ENCODE assay signal across 9 mouse cellular contexts in genomic region chr4:135656094-135656589, GRCm38 (mm10). TPM values are rescaled to one million over a fixed set of nuclear protein-coding genes. Genes with fewer than 3 reads are reported as not detected.
DNase-seq lines count a peak whose midpoint lies in the region; ATAC-seq and TF ChIP-seq lines count a peak whose summit lies in the region.
"Had no signal": no experiment of that assay in that cellular context is flagged by ENCODE, and none has a peak within 500 bp of the region (broad histone marks: within the 10 kb centered on the region; RNA-seq: fewer than 3 reads in every experiment).

No protein-coding gene starts in this region.

- peak overlapping the region; percentile 61 for H3K9ac ChIP-seq in heart, embryonic 13.5 days
- no peak overlapping the region for H3K9ac ChIP-seq in midbrain, embryonic 16.5 days (ENCODE audit: low read depth, low read length)
- H3K9ac ChIP-seq: neural tube, embryonic 12.5 days had no signal

- H3K27me3 ChIP-seq in heart, embryonic 13.5 days (replicated peaks), result peaks cover 4% of the 10 kb centered on the region; the same call in 1 of the 2 replicates
- no peaks in the 10 kb centered on the region for H3K27me3 ChIP-seq in midbrain, embryonic 16.5 days (ENCODE audit: control insufficient read depth, insufficient read depth, low read depth, low read length)
- H3K27me3 ChIP-seq: neural tube, embryonic 12.5 days had no signal

- 14% methylated on average over 10 of the region's 10 CpGs for WGBS in lung, adult 2 months
- 19% methylated on average over 10 of the region's 10 CpGs for WGBS in heart, embryonic 13.5 days
- 23% methylated on average over 10 of the region's 10 CpGs for WGBS in midbrain, embryonic 16.5 days

- no peaks in the 10 kb centered on the region for H3K9me3 ChIP-seq in heart, embryonic 13.5 days
- H3K9me3 ChIP-seq in midbrain, embryonic 16.5 days (replicated peaks; ENCODE audit: control insufficient read depth, low read length, poor library complexity, severe bottlenecking), result no peaks in the 10 kb centered on the region
- H3K9me3 ChIP-seq: neural tube, embryonic 12.5 days had no signal

- peak overlapping the region; percentile 92 for H3K27ac ChIP-seq in heart, embryonic 13.5 days (replicated peaks)
- H3K27ac ChIP-seq in midbrain, embryonic 16.5 days (ENCODE audit: low read length), result no peak overlapping the region
- H3K27ac ChIP-seq: neural tube, embryonic 12.5 days had no signal

- no peaks in the 10 kb centered on the region for H3K36me3 ChIP-seq in heart, embryonic 13.5 days
- no peaks in the 10 kb centered on the region for H3K36me3 ChIP-seq in midbrain, embryonic 16.5 days (ENCODE audit: control insufficient read depth, insufficient read depth, low read length)
- H3K36me3 ChIP-seq: neural tube, embryonic 12.5 days had no signal

- no peak for TF ChIP-seq POLR2A in lung, adult 2 months (IDR thresholded peaks at IDR 0.05; ENCODE audit: borderline replicate concordance, extremely low read depth, low read depth, low read length)

- TF ChIP-seq CTCF in lung, adult 2 months (IDR thresholded peaks at IDR 0.05; ENCODE audit: insufficient read depth, low read length), result no peak

- ATAC-seq in heart, embryonic 13.5 days (ENCODE audit: extremely low read depth, insufficient number of reproducible peaks, low FRiP score, low TSS enrichment), result no peak
- peak; percentile 42; the same call in 1 of the 2 replicates for ATAC-seq in midbrain, embryonic 16.5 days
- ATAC-seq in inflammation-experienced regulatory T-cells, adult 6 months, result no peak

- H3K4me1 ChIP-seq in lung, adult 2 months (ENCODE audit: control insufficient read depth, insufficient read depth, low read length), result peaks cover 5% of the 10 kb centered on the region
- peaks cover 82% of the 10 kb centered on the region for H3K4me1 ChIP-seq in heart, embryonic 13.5 days
- H3K4me1 ChIP-seq in midbrain, embryonic 16.5 days (ENCODE audit: control insufficient read depth, insufficient read depth, low read length), result peaks cover 11% of the 10 kb centered on the region; the same call in 1 of the 2 replicates

- H3K4me2 ChIP-seq in heart, embryonic 13.5 days, result peak overlapping the region; percentile 19; the same call in 1 of the 2 replicates
- no peak overlapping the region for H3K4me2 ChIP-seq in midbrain, embryonic 16.5 days (ENCODE audit: low read length)
- H3K4me2 ChIP-seq: neural tube, embryonic 12.5 days had no signal

- DNase-seq in lung, adult 18-20 months, result peak; percentile 23 to 49
- no peak for DNase-seq in lung, adult 2 months
- DNase-seq in kidney, postnatal 10 days, result peak; percentile 56
- DNase-seq in MN1 (ENCODE audit: low spot score), result no peak
- DNase-seq in frontal cortex, adult 2 months (ENCODE audit: extremely low spot score in 1 of 2, low spot score in 1 of 2), result no peak

- H3K4me3 ChIP-seq in lung, adult 2 months (replicated peaks; ENCODE audit: extremely low read depth, low read depth, low read length), result no peak overlapping the region
- H3K4me3 ChIP-seq in heart, embryonic 13.5 days, result no peak overlapping the region
- no peak overlapping the region for H3K4me3 ChIP-seq in midbrain, embryonic 16.5 days (ENCODE audit: low read depth, low read length)
- H3K4me3 ChIP-seq: neural tube, embryonic 12.5 days had no signal

RNA-seq across cellular contexts. Expression of gene Ifnlr1, which starts 29.9 kb away (rescaled TPM):
- polyA plus RNA-seq in lung, adult 2 months (2012; rRNA removed), result 6.7 and 8.8 TPM in 2 replicates
- polyA plus RNA-seq in heart, embryonic 13.5 days (2015; fragmentation: Nextera tagmentation; extraction: Ambion mirVana), result 0.36 and 0.68 TPM in 2 replicates
- polyA plus RNA-seq in midbrain, embryonic 16.5 days (2015; fragmentation: Nextera tagmentation; extraction: Ambion mirVana), result 0.20 and 0.31 TPM in 2 replicates
- not detected for polyA plus RNA-seq in inflammation-experienced regulatory T-cells, adult 6 months (2017; shearing (Covaris generic))
- polyA plus RNA-seq in frontal cortex, adult 2 months (2012; rRNA removed), result 0.29 and 0.30 TPM in 2 replicates

Comparison
In these comparisons a context has a peak if more than half of its experiments do, and no peak if none do; other contexts are left out.
1. DNase-seq: peak in lung, adult 18-20 months (2 of 2) and kidney, postnatal 10 days (single experiment); none in lung, adult 2 months (single experiment), MN1 (single experiment) and frontal cortex, adult 2 months (0 of 2).